Mouse (Mus musculus): ENCODE results near the gene Tlr2. TPM values are rescaled to one million over a fixed set of nuclear protein-coding genes. Genes with fewer than 3 reads are reported as not detected.

Gene Tlr2
- polyA plus RNA-seq, 1 experiment from 2014 or later = 2.1 TPM

DNA sequence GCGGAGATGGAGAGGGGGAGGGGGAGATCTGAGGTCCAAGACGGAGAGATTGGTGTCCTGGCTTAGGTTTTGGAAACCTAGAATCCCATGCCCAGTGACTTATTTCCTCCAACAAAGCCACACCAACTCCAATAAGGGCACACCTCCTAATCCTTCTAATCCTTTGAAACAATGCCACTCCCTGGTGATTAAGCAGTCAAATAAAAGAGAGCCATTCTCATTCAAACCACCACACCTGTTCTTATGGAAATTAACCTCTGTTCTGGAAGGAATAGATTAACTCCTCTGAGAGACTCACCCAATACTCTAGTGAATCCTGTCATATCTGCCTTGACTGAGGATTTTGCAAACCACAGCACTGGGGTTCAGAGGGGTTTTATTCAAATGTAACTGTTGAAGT is 54.5 kb downstream of the Tlr2 start:
- no peak overlapping the region for H3K4me2 ChIP-seq (ENCODE audit: low read depth)
- no peak overlapping the region for H3K27ac ChIP-seq (ENCODE audit: low read depth, low read length)
- ATAC-seq (ENCODE audit: insufficient read depth, low FRiP score, low TSS enrichment) (no peak), DNase-seq (ENCODE audit: low spot score) (no peak)
- no peaks in the 10 kb centered on the region for H3K36me3 ChIP-seq (ENCODE audit: control insufficient read depth, insufficient read depth, low read length)
- WGBS = 86% methylated on average over 2 of the region's 2 CpGs
- no peak overlapping the region for H3K4me3 ChIP-seq (ENCODE audit: low read depth, low read length)
- peaks cover 19% of the 10 kb centered on the region for H3K4me1 ChIP-seq (ENCODE audit: control insufficient read depth, insufficient read depth, low read length)
- no peak overlapping the region for H3K9ac ChIP-seq (ENCODE audit: low read length)
- H3K27me3 ChIP-seq (ENCODE audit: control insufficient read depth, insufficient read depth, low read length) = no peaks in the 10 kb centered on the region
- no peaks in the 10 kb centered on the region for H3K9me3 ChIP-seq (ENCODE audit: control insufficient read depth, low read length)

Other genes with a start within 250 kb of the Tlr2 start
- gene Sfrp2, start 75.4 kb downstream of the Tlr2 start, polyA plus RNA-seq (2014; fragmentation: Nextera tagmentation; extraction: Ambion mirVana) = 105 and 114 TPM in 2 replicates
- 86.9 and 87.7 TPM in 2 replicates for gene Tmem131l, start 198.4 kb upstream of the Tlr2 start, polyA plus RNA-seq (2014; fragmentation: Nextera tagmentation; extraction: Ambion mirVana)